Mouse (Mus musculus): ENCODE results near the gene Cul1. TPM values are rescaled to one million over a fixed set of nuclear protein-coding genes. Genes with fewer than 3 reads are reported as not detected.

Cul1 gene
- polyA plus RNA-seq, 1 experiment from 2014 or later = 132 TPM

DNA sequence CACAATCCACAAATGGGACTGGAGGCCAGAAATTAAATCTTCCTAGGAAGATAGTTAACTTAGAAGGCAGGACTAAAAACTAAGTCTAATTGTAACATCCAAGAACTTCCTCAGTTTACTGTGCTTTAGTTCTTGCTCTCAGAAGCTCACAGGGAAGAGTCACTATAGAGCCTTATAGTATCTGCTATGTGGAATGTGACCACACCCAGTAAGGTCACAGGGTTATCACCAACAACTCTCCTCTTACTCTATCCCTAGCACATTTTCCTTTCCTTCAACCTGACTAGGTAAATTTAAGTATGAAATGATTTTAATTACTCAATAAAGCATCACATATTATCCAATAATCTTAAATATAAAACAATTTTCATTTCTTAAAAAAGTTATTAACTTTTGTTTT is 107.2 kb downstream of the Cul1 start:
- Histone ChIP-seq H3K27me3 (replicated peaks) (no peaks in the 10 kb centered on the region), H3K4me3 (no peak overlapping the region), H3K27ac (ENCODE audit: poor library complexity, severe bottlenecking) (no peak overlapping the region), H3K9me3 (replicated peaks) (no peaks in the 10 kb centered on the region), H3K4me1 (replicated peaks) (peaks cover 10% of the 10 kb centered on the region; the same call in 1 of the 2 replicates), H3K9ac (no peak overlapping the region), H3K4me2 (no peak overlapping the region), H3K36me3 (peaks cover 44% of the 10 kb centered on the region)
- no peak for ATAC-seq (ENCODE audit: insufficient number of reproducible peaks, low FRiP score)

DNA sequence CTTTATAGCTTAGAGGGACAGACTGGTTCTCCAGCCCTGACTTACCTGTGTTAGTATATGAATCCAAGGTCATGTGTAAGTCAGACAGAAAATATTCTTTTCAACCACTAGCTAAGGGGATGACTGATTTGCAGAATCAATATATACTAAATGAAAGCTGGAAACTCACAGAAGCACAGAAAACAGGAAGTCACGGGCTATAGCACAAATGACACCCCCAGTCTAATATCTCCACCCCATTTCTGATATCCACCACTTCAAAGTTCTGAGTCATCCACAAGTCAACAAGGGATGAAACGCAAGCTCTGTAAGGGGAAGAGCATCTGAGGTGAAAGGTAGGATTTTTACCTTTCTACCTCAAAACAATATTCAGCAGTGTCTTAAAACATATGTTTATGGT is 107.6 kb downstream of the Cul1 start:
- ATAC-seq (ENCODE audit: insufficient number of reproducible peaks, low FRiP score) = no peak
- Histone ChIP-seq H3K9me3 (replicated peaks) (no peaks in the 10 kb centered on the region), H3K9ac (no peak overlapping the region), H3K36me3 (peaks cover 39% of the 10 kb centered on the region), H3K27me3 (replicated peaks) (no peaks in the 10 kb centered on the region), H3K27ac (ENCODE audit: poor library complexity, severe bottlenecking) (no peak overlapping the region; the same call in 1 of the 2 replicates), H3K4me3 (no peak overlapping the region), H3K4me2 (no peak overlapping the region), H3K4me1 (replicated peaks) (peaks cover 14% of the 10 kb centered on the region)
- WGBS = 70% methylated on average over 2 of the region's 2 CpGs

DNA sequence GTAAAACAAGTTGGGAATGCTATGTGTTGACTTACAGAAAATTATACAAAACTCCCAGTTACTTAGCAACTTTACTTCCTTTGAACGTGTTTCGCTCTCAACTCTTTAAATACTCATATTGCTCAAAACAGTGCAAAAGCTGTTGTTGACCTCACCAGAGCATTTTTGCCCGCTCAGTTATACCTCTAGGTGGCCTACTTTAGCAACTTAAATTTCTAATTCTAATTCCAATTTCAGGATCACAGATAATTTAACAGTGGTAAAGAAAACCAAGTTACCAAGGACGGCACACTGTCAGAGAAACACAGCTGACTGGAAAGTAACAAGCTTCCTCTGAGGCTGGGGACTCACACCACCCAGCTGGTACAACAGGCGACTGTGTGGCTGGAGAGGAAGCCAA is 108.2 kb downstream of the Cul1 start:
- Histone ChIP-seq H3K27me3 (replicated peaks) (no peaks in the 10 kb centered on the region), H3K9ac (no peak overlapping the region), H3K4me3 (no peak overlapping the region), H3K4me2 (no peak overlapping the region), H3K9me3 (replicated peaks) (no peaks in the 10 kb centered on the region), H3K36me3 (peaks cover 37% of the 10 kb centered on the region), H3K27ac (ENCODE audit: poor library complexity, severe bottlenecking) (no peak overlapping the region), H3K4me1 (replicated peaks) (peaks cover 19% of the 10 kb centered on the region)
- ATAC-seq (ENCODE audit: insufficient number of reproducible peaks, low FRiP score) = no peak
- WGBS = 85% methylated on average over 5 of the region's 5 CpGs

DNA sequence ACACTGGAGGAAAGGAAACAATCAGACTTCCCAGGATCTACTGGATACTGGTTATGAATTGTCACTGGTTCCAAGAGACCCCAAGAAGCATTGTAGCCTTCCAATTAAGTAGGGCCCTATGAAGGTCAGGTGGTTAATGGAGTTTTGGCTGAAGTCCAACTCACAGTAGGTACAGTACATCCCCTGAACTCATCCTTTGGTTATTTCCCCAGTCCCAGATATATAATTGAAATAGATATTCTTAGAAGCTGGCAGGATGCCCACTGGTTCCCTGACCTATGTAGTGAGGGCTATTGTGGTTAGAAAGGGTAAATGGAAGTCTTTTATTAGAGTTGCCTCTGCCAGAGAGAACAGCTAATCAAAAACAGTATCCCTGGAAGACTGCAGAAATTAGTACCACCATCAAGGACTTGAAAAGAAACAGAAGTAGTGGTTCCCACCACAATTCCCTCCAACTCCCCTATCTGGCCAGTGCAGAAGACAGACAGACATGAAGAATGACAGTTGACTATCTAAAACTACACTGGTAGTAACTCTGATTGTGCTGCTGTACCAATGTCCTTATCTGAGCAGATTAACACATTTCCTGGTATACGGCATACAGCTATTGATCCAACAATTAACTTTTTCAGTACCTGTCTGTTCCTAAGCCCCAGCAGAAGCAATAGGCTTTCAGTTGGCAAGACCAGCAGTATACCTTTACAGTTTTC is 112.3 kb downstream of the Cul1 start:
- no peak; the same call in 1 of the 2 replicates for ATAC-seq (ENCODE audit: insufficient number of reproducible peaks, low FRiP score)
- Histone ChIP-seq H3K9ac (no peak overlapping the region), H3K4me1 (replicated peaks) (peaks cover 19% of the 10 kb centered on the region), H3K4me3 (no peak overlapping the region), H3K9me3 (replicated peaks) (0 out of 2 replicates have a peak, but pooled peaks cover 3% of the 10 kb centered on the region), H3K36me3 (peaks cover 48% of the 10 kb centered on the region), H3K27me3 (replicated peaks) (no peaks in the 10 kb centered on the region), H3K4me2 (no peak overlapping the region), H3K27ac (ENCODE audit: poor library complexity, severe bottlenecking) (no peak overlapping the region)
- WGBS = 30% methylated on average over 1 of the region's 1 CpGs

DNA sequence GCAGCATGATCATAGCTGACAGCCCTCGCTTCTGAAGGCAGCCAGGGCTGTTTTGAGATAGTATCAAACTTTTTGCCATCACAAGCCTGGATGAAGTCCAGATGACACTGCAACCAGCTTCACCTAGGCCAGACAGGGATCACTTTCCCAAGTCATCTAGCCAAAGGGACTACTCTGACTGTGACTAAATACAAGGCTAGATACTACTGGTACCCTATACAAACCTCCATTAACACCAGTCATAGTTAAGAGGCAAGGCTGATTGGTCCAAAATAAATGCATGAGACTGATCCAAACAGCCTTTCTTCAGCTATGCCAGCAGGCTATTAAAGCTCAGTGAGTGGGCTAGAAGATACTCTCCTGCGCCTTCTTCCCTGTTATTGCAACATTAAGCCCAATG is 119.7 kb downstream of the Cul1 start:
- H3K4me2 ChIP-seq = no peak overlapping the region
- no peak overlapping the region for H3K27ac ChIP-seq (ENCODE audit: poor library complexity, severe bottlenecking)
- H3K9me3 ChIP-seq (replicated peaks) = 0 out of 2 replicates have a peak, but pooled peaks cover 3% of the 10 kb centered on the region
- ATAC-seq (ENCODE audit: insufficient number of reproducible peaks, low FRiP score) = no peak
- H3K9ac ChIP-seq = no peak overlapping the region
- H3K36me3 ChIP-seq = peaks cover 35% of the 10 kb centered on the region
- no peak overlapping the region for H3K4me3 ChIP-seq
- 83% methylated on average over 2 of the region's 2 CpGs for WGBS
- H3K4me1 ChIP-seq (replicated peaks) = no peaks in the 10 kb centered on the region
- H3K27me3 ChIP-seq (replicated peaks) = no peaks in the 10 kb centered on the region

Other genes starting within 250 kb of the Cul1 start
- gene Ezh2, start 141.9 kb downstream of the Cul1 start, polyA plus RNA-seq (2016; fragmentation: Nextera tagmentation; extraction: Ambion mirVana) = 69.7 and 70.0 TPM in 2 replicates